ENCODE assay signal across 10 mouse cellular contexts in genomic region chr11:68850862-68851261, GRCm38 (mm10). TPM values are rescaled to one million over a fixed set of nuclear protein-coding genes. Genes with fewer than 3 reads are reported as not detected.
DNase-seq lines count a peak whose midpoint lies in the region; ATAC-seq and TF ChIP-seq lines count a peak whose summit lies in the region.
"Had no signal": no experiment of that assay in that cellular context is flagged by ENCODE, and none has a peak within 500 bp of the region (broad histone marks: within the 10 kb centered on the region; RNA-seq: fewer than 3 reads in every experiment).

No protein-coding gene starts in this region.

- H3K4me1 ChIP-seq in hindbrain, embryonic 12.5 days: peaks cover 31% of the 10 kb centered on the region
- no peaks in the 10 kb centered on the region; the same call in 1 of the 2 replicates for H3K4me1 ChIP-seq in hindbrain, embryonic 11.5 days (replicated peaks; ENCODE audit: control insufficient read depth, insufficient read depth, low read length)
- peaks cover 26% of the 10 kb centered on the region; the same call in 1 of the 2 replicates for H3K4me1 ChIP-seq in brown adipose tissue, adult 24 weeks (ENCODE audit: control insufficient read depth, insufficient read depth, insufficient read length, low read length)
- peaks cover 14% of the 10 kb centered on the region for H3K4me1 ChIP-seq in embryonic fibroblast, embryonic 13.5 days (ENCODE audit: control insufficient read depth, insufficient read depth, low read length)
- H3K4me1 ChIP-seq in limb, embryonic 15.5 days: peaks cover 21% of the 10 kb centered on the region

- ATAC-seq in hindbrain, embryonic 12.5 days (ENCODE audit: low FRiP score): no peak
- no peak for ATAC-seq in hindbrain, embryonic 11.5 days (ENCODE audit: low FRiP score)
- ATAC-seq in limb, embryonic 15.5 days (ENCODE audit: insufficient number of reproducible peaks, low FRiP score, low TSS enrichment, low read depth): no peak

- intact Hi-C loops in left cerebral cortex, postnatal 4 days (cut with DNase I): no loop called here

- peak overlapping the region; percentile 76 for H3K4me2 ChIP-seq in hindbrain, embryonic 12.5 days (replicated peaks)
- no peak overlapping the region for H3K4me2 ChIP-seq in hindbrain, embryonic 11.5 days (replicated peaks; ENCODE audit: low read depth, low read length)
- H3K4me2 ChIP-seq in limb, embryonic 15.5 days: peak overlapping the region; percentile 59; the same call in 1 of the 2 replicates

- WGBS in hindbrain, embryonic 12.5 days: 88% methylated on average over 7 of the region's 7 CpGs
- WGBS in hindbrain, embryonic 11.5 days: 92% methylated on average over 7 of the region's 7 CpGs
- 81% methylated on average over 7 of the region's 7 CpGs for WGBS in limb, embryonic 15.5 days

- H3K27ac ChIP-seq in hindbrain, embryonic 12.5 days: no peak overlapping the region
- no peak overlapping the region for H3K27ac ChIP-seq in hindbrain, embryonic 11.5 days (ENCODE audit: low read depth, low read length)
- H3K27ac ChIP-seq in brown adipose tissue, adult 24 weeks (replicated peaks; ENCODE audit: low read depth, low read length): peak overlapping the region; percentile 55
- H3K27ac ChIP-seq in embryonic fibroblast, embryonic 13.5 days (ENCODE audit: insufficient read depth, low read length): no peak overlapping the region
- no peak overlapping the region for H3K27ac ChIP-seq in limb, embryonic 15.5 days

- H3K27me3 ChIP-seq in hindbrain, embryonic 12.5 days: 0 out of 2 replicates have a peak, but pooled peaks cover 3% of the 10 kb centered on the region
- no peaks in the 10 kb centered on the region for H3K27me3 ChIP-seq in hindbrain, embryonic 11.5 days (ENCODE audit: control insufficient read depth, insufficient read depth, low read length)
- H3K27me3 ChIP-seq in limb, embryonic 15.5 days: no peaks in the 10 kb centered on the region

- H3K9me3 ChIP-seq in hindbrain, embryonic 12.5 days (replicated peaks): no peaks in the 10 kb centered on the region
- H3K9me3 ChIP-seq in hindbrain, embryonic 11.5 days (ENCODE audit: control insufficient read depth, low read length): no peaks in the 10 kb centered on the region
- no peaks in the 10 kb centered on the region for H3K9me3 ChIP-seq in limb, embryonic 15.5 days

- TF ChIP-seq POLR2A in embryonic fibroblast, embryonic 13.5 days (IDR thresholded peaks at IDR 0.05; ENCODE audit: low read depth, low read length): no peak

- DNase-seq in hindbrain, embryonic 11.5 days (ENCODE audit: low spot score): no peak
- no peak for DNase-seq in left cerebral cortex, postnatal 4 days
- no peak for DNase-seq in adrenal gland, postnatal 25 days
- DNase-seq: adrenal gland, postnatal 36 days; spleen, adult 18-20 months had no signal

- TF ChIP-seq CTCF in embryonic fibroblast, embryonic 13.5 days (IDR thresholded peaks at IDR 0.05; ENCODE audit: borderline replicate concordance, insufficient read depth, low read length): no peak

- no peak overlapping the region for H3K9ac ChIP-seq in hindbrain, embryonic 12.5 days
- no peak overlapping the region for H3K9ac ChIP-seq in hindbrain, embryonic 11.5 days (ENCODE audit: low read depth, low read length)
- no peak overlapping the region for H3K9ac ChIP-seq in limb, embryonic 15.5 days

- no peak overlapping the region for H3K4me3 ChIP-seq in hindbrain, embryonic 12.5 days
- H3K4me3 ChIP-seq in hindbrain, embryonic 11.5 days (ENCODE audit: low read depth, low read length): no peak overlapping the region
- H3K4me3 ChIP-seq in brown adipose tissue, adult 24 weeks (ENCODE audit: insufficient read depth, low read depth, low read length): peak overlapping the region; percentile 52
- peak overlapping the region; percentile 42 for H3K4me3 ChIP-seq in embryonic fibroblast, embryonic 13.5 days (ENCODE audit: insufficient read depth, low read length)
- peak overlapping the region; percentile 12; the same call in 1 of the 2 replicates for H3K4me3 ChIP-seq in limb, embryonic 15.5 days

- H3K36me3 ChIP-seq in hindbrain, embryonic 12.5 days: no peaks in the 10 kb centered on the region
- no peaks in the 10 kb centered on the region for H3K36me3 ChIP-seq in hindbrain, embryonic 11.5 days (ENCODE audit: control insufficient read depth, insufficient read depth, low read length)
- H3K36me3 ChIP-seq in limb, embryonic 15.5 days: 0 out of 2 replicates have a peak, but pooled peaks cover 3% of the 10 kb centered on the region

RNA-seq across cellular contexts. Expression of gene Ndel1, which starts 20.8 kb away (rescaled TPM):
- polyA plus RNA-seq in hindbrain, embryonic 12.5 days (2016; fragmentation: Nextera tagmentation; extraction: Ambion mirVana): 76.2 and 77.1 TPM in 2 replicates
- 53.3 and 55.0 TPM in 2 replicates for polyA plus RNA-seq in hindbrain, embryonic 11.5 days (2014; fragmentation: Nextera tagmentation; extraction: Ambion mirVana)
- 48.4 and 48.9 TPM in 2 replicates for polyA plus RNA-seq in brown adipose tissue, adult 24 weeks (2012; ENCODE audit: insufficient read depth, insufficient read length, missing spikeins)
- 107 and 122 TPM in 2 replicates for polyA plus RNA-seq in embryonic fibroblast, embryonic 13.5 days (2011; ENCODE audit: insufficient read length, low read depth, missing spikeins)
- polyA plus RNA-seq in limb, embryonic 15.5 days (2015; fragmentation: Nextera tagmentation; extraction: Ambion mirVana): 124 and 128 TPM in 2 replicates
- 10 to 100 TPM; 75.9 to 81.6 TPM for total RNA-seq in left cerebral cortex, postnatal 4 days (2021)
- total RNA-seq in adrenal gland, postnatal 25 days (2021): 54.4 and 70.0 TPM in 2 replicates

RNA-seq across cellular contexts. Expression of gene Rnf222, which starts 37.5 kb away (rescaled TPM):
- polyA plus RNA-seq in hindbrain, embryonic 12.5 days (2016; fragmentation: Nextera tagmentation; extraction: Ambion mirVana): 0.07 TPM in 1 of 2 replicates, not detected in the other
- not detected in 2 replicates for polyA plus RNA-seq in hindbrain, embryonic 11.5 days (2014; fragmentation: Nextera tagmentation; extraction: Ambion mirVana)
- polyA plus RNA-seq in brown adipose tissue, adult 24 weeks (2012; ENCODE audit: insufficient read depth, insufficient read length, missing spikeins): not detected in 2 replicates
- polyA plus RNA-seq in embryonic fibroblast, embryonic 13.5 days (2011; ENCODE audit: insufficient read length, low read depth, missing spikeins): not detected in 2 replicates
- 4.2 and 5.1 TPM in 2 replicates for polyA plus RNA-seq in limb, embryonic 15.5 days (2015; fragmentation: Nextera tagmentation; extraction: Ambion mirVana)
- not detected for total RNA-seq in left cerebral cortex, postnatal 4 days (2021)
- total RNA-seq in adrenal gland, postnatal 25 days (2021): 0.15 TPM in 1 of 2 replicates, not detected in the other
- total RNA-seq: layer of hippocampus, postnatal 10 days had no signal

RNA-seq across cellular contexts. Expression of gene Rpl26, which starts 50.5 kb away (rescaled TPM):
- 624 and 749 TPM in 2 replicates for polyA plus RNA-seq in hindbrain, embryonic 12.5 days (2016; fragmentation: Nextera tagmentation; extraction: Ambion mirVana)
- 839 and 854 TPM in 2 replicates for polyA plus RNA-seq in hindbrain, embryonic 11.5 days (2014; fragmentation: Nextera tagmentation; extraction: Ambion mirVana)
- 1,653 and 1,681 TPM in 2 replicates for polyA plus RNA-seq in brown adipose tissue, adult 24 weeks (2012; ENCODE audit: insufficient read depth, insufficient read length, missing spikeins)
- 3,230 and 3,899 TPM in 2 replicates for polyA plus RNA-seq in embryonic fibroblast, embryonic 13.5 days (2011; ENCODE audit: insufficient read length, low read depth, missing spikeins)
- 838 and 986 TPM in 2 replicates for polyA plus RNA-seq in limb, embryonic 15.5 days (2015; fragmentation: Nextera tagmentation; extraction: Ambion mirVana)
- 100 to 1,000 TPM; 866 to 875 TPM for total RNA-seq in left cerebral cortex, postnatal 4 days (2021)
- total RNA-seq in adrenal gland, postnatal 25 days (2021): 1,094 and 1,140 TPM in 2 replicates

Comparison
In these comparisons a context has a peak if more than half of its experiments do, and no peak if none do; other contexts are left out.
1. H3K4me3 ChIP-seq: peak in brown adipose tissue, adult 24 weeks (single experiment), embryonic fibroblast, embryonic 13.5 days (single experiment) and limb, embryonic 15.5 days (single experiment); none in hindbrain, embryonic 12.5 days (single experiment) and hindbrain, embryonic 11.5 days (single experiment).